ENCODE assay signal across 14 mouse cellular contexts in genomic region chr19:37362545-37362944, GRCm38 (mm10). TPM values are rescaled to one million over a fixed set of nuclear protein-coding genes. Genes with fewer than 3 reads are reported as not detected.
DNase-seq lines count a peak whose midpoint lies in the region; ATAC-seq and TF ChIP-seq lines count a peak whose summit lies in the region.
"Had no signal": no experiment of that assay in that cellular context is flagged by ENCODE, and none has a peak within 500 bp of the region (broad histone marks: within the 10 kb centered on the region; RNA-seq: fewer than 3 reads in every experiment).

No protein-coding gene starts in this region.

- H3K27me3 ChIP-seq in cerebellum, adult 2 months (ENCODE audit: control insufficient read depth, insufficient read depth, low read length), result no peaks in the 10 kb centered on the region
- no peaks in the 10 kb centered on the region for H3K27me3 ChIP-seq in midbrain, embryonic 14.5 days (ENCODE audit: control insufficient read depth, insufficient read depth, low read length)
- H3K27me3 ChIP-seq in midbrain, embryonic 15.5 days (replicated peaks), result no peaks in the 10 kb centered on the region
- no peaks in the 10 kb centered on the region for H3K27me3 ChIP-seq in hindbrain, embryonic 11.5 days (ENCODE audit: control insufficient read depth, insufficient read depth, low read length)
- H3K27me3 ChIP-seq: CH12.LX; heart, embryonic 15.5 days; limb, embryonic 12.5 days had no signal

- no peak for TF ChIP-seq CTCF in cerebellum, adult 2 months (IDR thresholded peaks at IDR 0.05; ENCODE audit: borderline replicate concordance, insufficient read depth, low read depth, low read length)

- H3K27ac ChIP-seq in cerebellum, adult 2 months (ENCODE audit: insufficient read depth, low read length), result no peak overlapping the region
- no peak overlapping the region for H3K27ac ChIP-seq in midbrain, embryonic 14.5 days (replicated peaks; ENCODE audit: low read depth, low read length)
- H3K27ac ChIP-seq in midbrain, embryonic 15.5 days, result no peak overlapping the region
- no peak overlapping the region for H3K27ac ChIP-seq in hindbrain, embryonic 11.5 days (ENCODE audit: low read depth, low read length)
- H3K27ac ChIP-seq: heart, embryonic 15.5 days; limb, embryonic 12.5 days had no signal

- H3K4me2 ChIP-seq in midbrain, embryonic 14.5 days (ENCODE audit: low read length), result no peak overlapping the region
- H3K4me2 ChIP-seq in midbrain, embryonic 15.5 days, result no peak overlapping the region
- no peak overlapping the region for H3K4me2 ChIP-seq in hindbrain, embryonic 11.5 days (replicated peaks; ENCODE audit: low read depth, low read length)
- H3K4me2 ChIP-seq: heart, embryonic 15.5 days; limb, embryonic 12.5 days had no signal

- no peak for TF ChIP-seq POLR2A in cerebellum, adult 2 months (IDR thresholded peaks at IDR 0.05; ENCODE audit: borderline replicate concordance, insufficient read depth, low read length)

- no peaks in the 10 kb centered on the region for H3K36me3 ChIP-seq in midbrain, embryonic 14.5 days (ENCODE audit: control insufficient read depth, insufficient read depth, low read length)
- no peaks in the 10 kb centered on the region for H3K36me3 ChIP-seq in midbrain, embryonic 15.5 days (replicated peaks)
- no peaks in the 10 kb centered on the region for H3K36me3 ChIP-seq in hindbrain, embryonic 11.5 days (ENCODE audit: control insufficient read depth, insufficient read depth, low read length)
- H3K36me3 ChIP-seq: heart, embryonic 15.5 days; limb, embryonic 12.5 days had no signal

- no peak for ATAC-seq in midbrain, embryonic 14.5 days (ENCODE audit: low FRiP score, low TSS enrichment)
- no peak; the same call in 1 of the 2 replicates for ATAC-seq in midbrain, embryonic 15.5 days (replicated peaks)
- ATAC-seq in hindbrain, embryonic 11.5 days (ENCODE audit: low FRiP score), result no peak

- WGBS in cerebellum, adult 2 months, result 47% methylated on average over 5 of the region's 5 CpGs
- 41% methylated on average over 5 of the region's 5 CpGs for WGBS in midbrain, embryonic 14.5 days
- 36% methylated on average over 5 of the region's 5 CpGs for WGBS in midbrain, embryonic 15.5 days
- 36% methylated on average over 5 of the region's 5 CpGs for WGBS in hindbrain, embryonic 11.5 days

- peak; percentile 18 to 50 for DNase-seq in cerebellum, postnatal 10 days
- no peak for DNase-seq in cerebellum, adult 2 months
- peak; percentile 27 for DNase-seq in midbrain, embryonic 14.5 days
- peak; percentile 21 for DNase-seq in embryo, embryonic 10 days (ENCODE audit: low spot score)
- peak; percentile 14 for DNase-seq in hindbrain, embryonic 11.5 days (ENCODE audit: low spot score)
- no peak for DNase-seq in thymus, postnatal 10 days (ENCODE audit: low spot score in 2 of 2)
- no peak for DNase-seq in left cerebral cortex, postnatal 14 days (ENCODE audit: low spot score in 2 of 2)
- DNase-seq: adrenal gland, postnatal 14 days; cerebellum, postnatal 36 days had no signal

- H3K9me3 ChIP-seq in midbrain, embryonic 14.5 days (ENCODE audit: control insufficient read depth, low read length), result no peaks in the 10 kb centered on the region
- no peaks in the 10 kb centered on the region for H3K9me3 ChIP-seq in midbrain, embryonic 15.5 days
- H3K9me3 ChIP-seq in hindbrain, embryonic 11.5 days (ENCODE audit: control insufficient read depth, low read length), result no peaks in the 10 kb centered on the region
- H3K9me3 ChIP-seq: heart, embryonic 15.5 days; limb, embryonic 12.5 days; megakaryocyte, embryonic 14.5 days had no signal

- no peak overlapping the region for H3K4me3 ChIP-seq in cerebellum, adult 2 months (replicated peaks; ENCODE audit: insufficient read depth, low read depth, low read length)
- H3K4me3 ChIP-seq in midbrain, embryonic 14.5 days (replicated peaks; ENCODE audit: low read depth, low read length), result no peak overlapping the region
- H3K4me3 ChIP-seq in midbrain, embryonic 15.5 days, result no peak overlapping the region
- no peak overlapping the region for H3K4me3 ChIP-seq in hindbrain, embryonic 11.5 days (ENCODE audit: low read depth, low read length)
- H3K4me3 ChIP-seq: heart, embryonic 15.5 days; limb, embryonic 12.5 days; megakaryocyte, embryonic 14.5 days had no signal

- intact Hi-C loops in left cerebral cortex, postnatal 14 days (cut with DNase I), result no loop called here

- no peaks in the 10 kb centered on the region for H3K4me1 ChIP-seq in cerebellum, adult 2 months (ENCODE audit: control insufficient read depth, insufficient read depth, low read length)
- H3K4me1 ChIP-seq in midbrain, embryonic 14.5 days (ENCODE audit: control insufficient read depth, insufficient read depth, low read length), result no peaks in the 10 kb centered on the region
- no peaks in the 10 kb centered on the region for H3K4me1 ChIP-seq in midbrain, embryonic 15.5 days
- no peaks in the 10 kb centered on the region for H3K4me1 ChIP-seq in hindbrain, embryonic 11.5 days (replicated peaks; ENCODE audit: control insufficient read depth, insufficient read depth, low read length)
- H3K4me1 ChIP-seq: heart, embryonic 15.5 days; limb, embryonic 12.5 days had no signal

- no peak overlapping the region for H3K9ac ChIP-seq in midbrain, embryonic 14.5 days (replicated peaks; ENCODE audit: low read length)
- no peak overlapping the region for H3K9ac ChIP-seq in midbrain, embryonic 15.5 days
- no peak overlapping the region for H3K9ac ChIP-seq in hindbrain, embryonic 11.5 days (ENCODE audit: low read depth, low read length)
- H3K9ac ChIP-seq: heart, embryonic 15.5 days; limb, embryonic 12.5 days had no signal

RNA-seq across cellular contexts. Expression of gene Kif11, which starts 13.7 kb away (rescaled TPM):
- 0.46 and 0.49 TPM in 2 replicates for polyA plus RNA-seq in cerebellum, adult 2 months (2012; rRNA removed)
- 7.4 and 16.4 TPM in 2 replicates for polyA plus RNA-seq in midbrain, embryonic 14.5 days (2014; fragmentation: Nextera tagmentation; extraction: Ambion mirVana)
- polyA plus RNA-seq in midbrain, embryonic 15.5 days (2015; fragmentation: Nextera tagmentation; extraction: Ambion mirVana), result 8.4 and 11.3 TPM in 2 replicates
- 73.5 and 79.9 TPM in 2 replicates for polyA plus RNA-seq in hindbrain, embryonic 11.5 days (2014; fragmentation: Nextera tagmentation; extraction: Ambion mirVana)
- 1 to 10 TPM; 1.3 to 1.7 TPM for total RNA-seq in left cerebral cortex, postnatal 14 days (2021)

RNA-seq across cellular contexts. Expression of gene Ide, which starts 24.9 kb away (rescaled TPM):
- 33.7 and 39.6 TPM in 2 replicates for polyA plus RNA-seq in cerebellum, adult 2 months (2012; rRNA removed)
- polyA plus RNA-seq in midbrain, embryonic 14.5 days (2014; fragmentation: Nextera tagmentation; extraction: Ambion mirVana), result 26.0 and 44.7 TPM in 2 replicates
- 37.8 and 39.0 TPM in 2 replicates for polyA plus RNA-seq in midbrain, embryonic 15.5 days (2015; fragmentation: Nextera tagmentation; extraction: Ambion mirVana)
- polyA plus RNA-seq in hindbrain, embryonic 11.5 days (2014; fragmentation: Nextera tagmentation; extraction: Ambion mirVana), result 49.0 and 58.2 TPM in 2 replicates
- total RNA-seq in left cerebral cortex, postnatal 14 days (2021), result 10 to 100 TPM; 48.3 to 77.1 TPM

Comparison
In these comparisons a context has a peak if more than half of its experiments do, and no peak if none do; other contexts are left out.
1. DNase-seq: peak in cerebellum, postnatal 10 days (2 of 2), midbrain, embryonic 14.5 days (single experiment), embryo, embryonic 10 days (single experiment) and hindbrain, embryonic 11.5 days (single experiment); none in cerebellum, adult 2 months (0 of 2), thymus, postnatal 10 days (0 of 2) and left cerebral cortex, postnatal 14 days (0 of 2).